Mouse (Mus musculus) heart, embryonic 12.5 days (tissue): Measurements from ENCODE around the gene Tfam. TPM values are rescaled to one million over a fixed set of nuclear protein-coding genes. Genes with fewer than 3 reads are reported as not detected.

ENCODE experiments used
- ATAC-seq: fragments of 200-750 bp; cut with Nextera tagmentation; 2 replicates; pipeline ENCODE4 v1.8.0; 2017; ENCODE audit warnings: moderate TSS enrichment, moderate library complexity; ENCODE audit not compliant: insufficient number of reproducible peaks, low FRiP score
- H3K27ac ChIP-seq: fragments of 300-500 bp; sonication (generic); 2 replicates; pipeline ENCODE4 v1.5.1; 2016; ENCODE audit warnings: mild to moderate bottlenecking, moderate library complexity; ENCODE audit not compliant: poor library complexity, severe bottlenecking
- H3K27me3 ChIP-seq: fragments of 300-500 bp; sonication (generic); replicated peaks from 2 replicates; pipeline ENCODE4 v1.6.1; 2016; ENCODE audit warnings: mild to moderate bottlenecking, moderate library complexity
- H3K36me3 ChIP-seq: fragments of 300-500 bp; sonication (generic); 2 replicates; pipeline ENCODE4 v1.6.1; 2016; ENCODE audit warnings: mild to moderate bottlenecking, moderate library complexity
- H3K4me1 ChIP-seq: fragments of 300-500 bp; sonication (generic); replicated peaks from 2 replicates; pipeline ENCODE4 v1.6.1; 2016; ENCODE audit warnings: mild to moderate bottlenecking
- H3K4me2 ChIP-seq: fragments of 300-500 bp; sonication (generic); 2 replicates; pipeline ENCODE4 v1.6.1; 2016; ENCODE audit warnings: mild to moderate bottlenecking, moderate library complexity
- H3K4me3 ChIP-seq: fragments of 300-500 bp; sonication (generic); 2 replicates; pipeline ENCODE4 v1.5.1; 2016; ENCODE audit warnings: mild to moderate bottlenecking
- H3K9ac ChIP-seq: fragments of 300-500 bp; sonication (generic); 2 replicates; pipeline ENCODE4 v1.6.1; 2016; ENCODE audit warnings: mild to moderate bottlenecking, moderate library complexity
- H3K9me3 ChIP-seq: fragments of 300-500 bp; sonication (generic); replicated peaks from 2 replicates; pipeline ENCODE4 v1.6.1; 2016; ENCODE audit warnings: mild to moderate bottlenecking, moderate library complexity
- WGBS: fragments of 180-500 bp; shearing (Covaris S2); methylation state at CpG from one replicate; pipeline ENCODE4 v1.1.7; 2016; 5-methylcytosine and 5-hydroxymethylcytosine counted together
- polyA plus RNA-seq: library from polyadenylated mRNA; unstranded; fragments of >200 nt; fragmentation: Nextera tagmentation; extraction: Ambion mirVana; gene quantifications from 2 replicates; pipeline ENCODE4 v1.2.1, GENCODE M21; 2016

Gene Tfam
- polyA plus RNA-seq, 1 experiment from 2014 or later, result 63.7 TPM

GRCm38 (mm10) chr10:71253147-71253546 lies 15.1 kb upstream of the Tfam start:
- Histone ChIP-seq H3K4me3 (no peak overlapping the region), H3K36me3 (peaks cover 31% of the 10 kb centered on the region), H3K27ac (no peak overlapping the region), H3K27me3 (no peaks in the 10 kb centered on the region), H3K4me2 (no peak overlapping the region), H3K9ac (no peak overlapping the region), H3K9me3 (no peaks in the 10 kb centered on the region), H3K4me1 (no peaks in the 10 kb centered on the region)
- WGBS, result 78% methylated on average over 4 of the region's 4 CpGs
- ATAC-seq, result no peak

GRCm38 (mm10) chr10:71252421-71252820 lies 14.3 kb upstream of the Tfam start:
- Histone ChIP-seq H3K36me3 (peaks cover 25% of the 10 kb centered on the region), H3K4me2 (no peak overlapping the region), H3K27ac (no peak overlapping the region), H3K27me3 (no peaks in the 10 kb centered on the region), H3K9ac (no peak overlapping the region), H3K4me1 (no peaks in the 10 kb centered on the region), H3K9me3 (no peaks in the 10 kb centered on the region), H3K4me3 (no peak overlapping the region)
- ATAC-seq, result no peak
- 73% methylated on average over 5 of the region's 5 CpGs for WGBS

GRCm38 (mm10) chr10:71251846-71252245 lies 13.8 kb upstream of the Tfam start:
- 78% methylated on average over 5 of the region's 5 CpGs for WGBS

GRCm38 (mm10) chr10:71251256-71251655 lies 13.2 kb upstream of the Tfam start:
- Histone ChIP-seq H3K9me3 (no peaks in the 10 kb centered on the region), H3K9ac (no peak overlapping the region), H3K27ac (no peak overlapping the region), H3K36me3 (peaks cover 14% of the 10 kb centered on the region; the same call in 1 of the 2 replicates), H3K27me3 (no peaks in the 10 kb centered on the region), H3K4me1 (no peaks in the 10 kb centered on the region), H3K4me3 (no peak overlapping the region), H3K4me2 (no peak overlapping the region)
- ATAC-seq, result no peak
- 84% methylated on average over 5 of the region's 5 CpGs for WGBS

More at GRCm38 (mm10) chr10:71251846-71252245, 13.8 kb upstream of the Tfam start:
- H3K27me3 ChIP-seq, result no peaks in the 10 kb centered on the region
- H3K36me3 ChIP-seq, result peaks cover 20% of the 10 kb centered on the region
- H3K4me3 ChIP-seq, result no peak overlapping the region
- no peak overlapping the region for H3K4me2 ChIP-seq
- ATAC-seq, result no peak
- H3K27ac ChIP-seq, result no peak overlapping the region
- no peak overlapping the region for H3K9ac ChIP-seq
- H3K4me1 ChIP-seq, result no peaks in the 10 kb centered on the region
- no peaks in the 10 kb centered on the region for H3K9me3 ChIP-seq

GRCm38 (mm10) chr10:71250472-71250871 lies 12.4 kb upstream of the Tfam start:
- peaks cover 10% of the 10 kb centered on the region; the same call in 1 of the 2 replicates for H3K36me3 ChIP-seq
- no peak overlapping the region for H3K9ac ChIP-seq
- H3K27ac ChIP-seq, result no peak overlapping the region
- peak overlapping the region; percentile 30 for H3K4me2 ChIP-seq
- H3K4me1 ChIP-seq, result no peaks in the 10 kb centered on the region
- no peaks in the 10 kb centered on the region for H3K9me3 ChIP-seq
- WGBS, result 66% methylated on average over 17 of the region's 17 CpGs
- H3K27me3 ChIP-seq, result no peaks in the 10 kb centered on the region
- ATAC-seq, result no peak
- no peak overlapping the region for H3K4me3 ChIP-seq

- no peaks in the 10 kb centered on the region for H3K9me3 ChIP-seq
- H3K4me3 ChIP-seq, result no peak overlapping the region
- ATAC-seq, result no peak
- H3K9ac ChIP-seq, result no peak overlapping the region
- H3K27me3 ChIP-seq, result no peaks in the 10 kb centered on the region
- H3K36me3 ChIP-seq, result peaks cover 1% of the 10 kb centered on the region; the same call in 1 of the 2 replicates
- no peak overlapping the region for H3K27ac ChIP-seq
- H3K4me1 ChIP-seq, result no peaks in the 10 kb centered on the region
- 71% methylated on average over 10 of the region's 10 CpGs for WGBS
- H3K4me2 ChIP-seq, result no peak overlapping the region
These were observed 11.2 kb upstream of the Tfam start for GRCm38 (mm10) chr10:71249086-71249880.

GRCm38 (mm10) chr10:71246956-71247355 lies 8.9 kb upstream of the Tfam start:
- ATAC-seq, result no peak

GRCm38 (mm10) chr10:71239479-71240120 lies 1.5 kb upstream of the Tfam start:
- Histone ChIP-seq H3K27ac (no peak overlapping the region), H3K4me1 (peaks cover 8% of the 10 kb centered on the region), H3K27me3 (peaks cover 19% of the 10 kb centered on the region; the same call in 1 of the 2 replicates), H3K4me2 (no peak overlapping the region), H3K36me3 (peaks cover 8% of the 10 kb centered on the region), H3K9me3 (no peaks in the 10 kb centered on the region), H3K9ac (no peak overlapping the region), H3K4me3 (no peak overlapping the region)
- no peak for ATAC-seq
- WGBS, result 61% methylated on average over 6 of the region's 6 CpGs

More at GRCm38 (mm10) chr10:71246956-71247355, 8.9 kb upstream of the Tfam start:
- Histone ChIP-seq H3K4me1 (no peaks in the 10 kb centered on the region), H3K9ac (no peak overlapping the region), H3K36me3 (no peaks in the 10 kb centered on the region), H3K27me3 (0 out of 2 replicates have a peak, but pooled peaks cover 7% of the 10 kb centered on the region), H3K27ac (no peak overlapping the region), H3K4me2 (no peak overlapping the region), H3K4me3 (no peak overlapping the region), H3K9me3 (no peaks in the 10 kb centered on the region)
- WGBS, result 56% methylated on average over 7 of the region's 7 CpGs

GRCm38 (mm10) chr10:71237516-71238239 lies 402 bp downstream of the Tfam start:
- peak overlapping the region; percentile 71 for H3K4me2 ChIP-seq
- peak; percentile 100 for ATAC-seq
- peak overlapping the region; percentile 97 for H3K9ac ChIP-seq
- H3K27me3 ChIP-seq, result peaks cover 14% of the 10 kb centered on the region; the same call in 1 of the 2 replicates
- H3K9me3 ChIP-seq, result no peaks in the 10 kb centered on the region
- H3K4me3 ChIP-seq, result peak overlapping the region; percentile 99
- peak overlapping the region; percentile 89 for H3K27ac ChIP-seq
- H3K4me1 ChIP-seq, result peaks cover 8% of the 10 kb centered on the region
- under 1% methylated on average over 63 of the region's 68 CpGs for WGBS
- H3K36me3 ChIP-seq, result peaks cover 25% of the 10 kb centered on the region

- H3K4me2 ChIP-seq, result no peak overlapping the region
- H3K27me3 ChIP-seq, result no peaks in the 10 kb centered on the region
- 94% methylated on average over 8 of the region's 8 CpGs for WGBS
- peaks cover 8% of the 10 kb centered on the region for H3K4me1 ChIP-seq
- H3K36me3 ChIP-seq, result peaks cover 53% of the 10 kb centered on the region
- no peak overlapping the region for H3K9ac ChIP-seq
- H3K27ac ChIP-seq, result no peak overlapping the region
- no peak overlapping the region for H3K4me3 ChIP-seq
- no peak for ATAC-seq
- no peaks in the 10 kb centered on the region for H3K9me3 ChIP-seq
These were observed 4.0 kb downstream of the Tfam start for GRCm38 (mm10) chr10:71234071-71234470.

- H3K27me3 ChIP-seq, result no peaks in the 10 kb centered on the region
- ATAC-seq, result no peak
- peaks cover 72% of the 10 kb centered on the region for H3K36me3 ChIP-seq
- H3K4me3 ChIP-seq, result no peak overlapping the region
- H3K9me3 ChIP-seq, result peaks cover 10% of the 10 kb centered on the region; the same call in 1 of the 2 replicates
- no peak overlapping the region for H3K27ac ChIP-seq
- WGBS, result 41% methylated on average over 7 of the region's 7 CpGs
- no peak overlapping the region for H3K9ac ChIP-seq
- no peak overlapping the region for H3K4me2 ChIP-seq
- no peaks in the 10 kb centered on the region for H3K4me1 ChIP-seq
These were observed 12.2 kb downstream of the Tfam start for GRCm38 (mm10) chr10:71225894-71226293.
